Mouse (Mus musculus) liver, embryonic 14.5 days (tissue): ENCODE data around the gene Gm19668.

Source experiments
- CTCF ChIP-seq: IDR thresholded peaks from 2 replicates; pipeline ENCODE4 v1.5.1; 2016; ENCODE audit warnings: antibody characterized with exemption, low read depth, control low read depth
- EP300 ChIP-seq: IDR thresholded peaks from 2 replicates; pipeline ENCODE4 v1.6.1; 2016; ENCODE audit warnings: antibody characterized with exemption, low read depth

GRCm38 (mm10) chr10:77753448-77753847, 45.5 kb downstream of the Gm19668 start:
- TF ChIP-seq EP300 (no peak), CTCF (no peak; the same call in 1 of the 2 replicates)
